Mouse (Mus musculus) E14TG2a.4 (cell line): ENCODE measurements around the gene Tfap4.

ENCODE experiments used
- CTCF ChIP-seq: conservative IDR thresholded peaks from 2 replicates; pipeline ENCODE4 v1.5.1; 2014; ENCODE audit warnings: low read length
- POU5F1 ChIP-seq: IDR thresholded peaks from 2 replicates; pipeline ENCODE4 v1.6.1; 2014; ENCODE audit warnings: low read length, borderline replicate concordance

DNA sequence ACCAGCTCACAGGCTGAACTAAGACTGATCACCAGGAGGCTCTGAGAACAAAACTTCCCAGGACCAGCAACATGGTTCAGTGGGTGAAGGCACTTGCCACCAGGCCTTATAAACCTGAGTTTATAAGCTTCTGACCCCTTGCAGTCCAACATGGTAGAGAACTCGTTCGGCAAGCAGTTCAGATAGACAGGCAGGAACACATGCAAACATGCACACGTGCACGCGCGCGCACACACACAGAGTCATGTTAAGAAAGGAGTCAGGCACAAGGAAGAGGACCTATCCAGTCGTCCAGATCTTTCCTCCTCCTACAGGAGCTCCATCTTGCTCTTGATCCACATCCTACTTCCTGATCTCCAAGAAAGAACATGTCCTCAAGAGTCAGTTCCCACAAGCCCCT, 12.8 kb downstream of the Tfap4 start:
- TF ChIP-seq CTCF (no peak), POU5F1 (no peak)
